Mouse (Mus musculus) small intestine, adult 2 months (tissue): ENCODE data around the gene Abcb9.

ENCODE experiments used
- CTCF ChIP-seq: fragments of 200-500 bp; IDR thresholded peaks from 2 replicates; pipeline ENCODE4 v1.5.1; 2012; ENCODE audit warnings: low read depth, mild to moderate bottlenecking, control low read depth, inconsistent platforms, low read length, moderate library complexity, mixed read lengths; ENCODE audit not compliant: insufficient replicate concordance, insufficient read length; ENCODE audit errors: extremely low read depth
- POLR2A ChIP-seq: fragments of 200-500 bp; IDR thresholded peaks from 2 replicates; pipeline ENCODE4 v1.6.1; 2012; ENCODE audit warnings: low read depth, mild to moderate bottlenecking, control low read depth, inconsistent platforms, low read length, moderate library complexity

- TF ChIP-seq POLR2A: no peak
- TF ChIP-seq CTCF: no peak
Measured at GRCm38 (mm10) chr5:124095077-124095581, 469 bp downstream of the Abcb9 start.
